In genomic region chr12:76326437-76327220, GRCm38 (mm10) we compare ENCODE assay signal across 14 mouse cellular contexts. TPM values are rescaled to one million over a fixed set of nuclear protein-coding genes. Genes with fewer than 3 reads are reported as not detected.
DNase-seq lines count a peak whose midpoint lies in the region; ATAC-seq and TF ChIP-seq lines count a peak whose summit lies in the region.
"Had no signal": no experiment of that assay in that cellular context is flagged by ENCODE, and none has a peak within 500 bp of the region (broad histone marks: within the 10 kb centered on the region; RNA-seq: fewer than 3 reads in every experiment).

No protein-coding gene starts in this region.

- peaks cover 2% of the 10 kb centered on the region; the same call in 1 of the 2 replicates for H3K4me1 ChIP-seq in cortical plate, adult 2 months (ENCODE audit: control insufficient read depth, insufficient read depth, low read length)

- DNase-seq in layer of hippocampus, adult 8-10 months (ENCODE audit: low spot score in 2 of 2) = peak; percentile 37 to 40
- DNase-seq in layer of hippocampus, adult 9-11 months = no peak
- DNase-seq in left cerebral cortex, adult 9 months (ENCODE audit: low spot score in 2 of 2) = peak; percentile 52 to 74
- peak; percentile 41 for DNase-seq in lung, postnatal 25 days (ENCODE audit: low spot score)
- no peak for DNase-seq in thymus, postnatal 0 days (ENCODE audit: low spot score)
- no peak for DNase-seq in urinary bladder, adult 18-20 months (ENCODE audit: low spot score in 2 of 2)
- DNase-seq: adrenal gland, postnatal 14 days; cerebellum, adult 9-11 months; heart, postnatal 14 days had no signal

- no peak for TF ChIP-seq CTCF in cortical plate, adult 2 months (IDR thresholded peaks at IDR 0.05; ENCODE audit: extremely low read depth, insufficient read depth, low read length)

- H3K27ac ChIP-seq in cortical plate, adult 2 months (ENCODE audit: insufficient read depth, low read length) = peak overlapping the region; percentile 52; the same call in 1 of the 2 replicates
- H3K27ac ChIP-seq: kidney, postnatal 0 days had no signal

- peak; percentile 41 for TF ChIP-seq POLR2A in cortical plate, adult 2 months (IDR thresholded peaks at IDR 0.05; ENCODE audit: extremely low read depth, insufficient read depth, low read length)

- peak overlapping the region; percentile 57 for H3K4me3 ChIP-seq in cortical plate, adult 2 months (ENCODE audit: insufficient read depth, low read length)
- H3K4me3 ChIP-seq: erythroblast, embryonic 14.5 days had no signal

- no peak for ATAC-seq in inflammation-experienced regulatory T-cells, adult 6 months
- ATAC-seq: hindbrain, embryonic 16.5 days had no signal

RNA-seq across cellular contexts. Expression of gene Akap5, which starts 1.9 kb away (rescaled TPM):
- 10 to 100 TPM; 51.1 to 58.4 (median 57.0) TPM for total RNA-seq in layer of hippocampus, adult 8-10 months (2022)
- polyA plus RNA-seq in cortical plate, adult 2 months (2012; rRNA removed) = 51.2 and 51.4 TPM in 2 replicates
- 0.21 and 0.38 TPM in 2 replicates for polyA plus RNA-seq in thymus, postnatal 0 days (2015; fragmentation: Nextera tagmentation; extraction: Ambion mirVana)
- 1 to 10 TPM; 1.6 to 4.6 (median 3.1) TPM for polyA plus RNA-seq in inflammation-experienced regulatory T-cells, adult 6 months (2017; shearing (Covaris generic))

RNA-seq across cellular contexts. Expression of gene Zbtb25, which starts 42.8 kb away (rescaled TPM):
- 10 to 100 TPM; 19.4 to 22.5 (median 19.9) TPM for total RNA-seq in layer of hippocampus, adult 8-10 months (2022)
- 17.9 and 20.3 TPM in 2 replicates for polyA plus RNA-seq in cortical plate, adult 2 months (2012; rRNA removed)
- polyA plus RNA-seq in thymus, postnatal 0 days (2015; fragmentation: Nextera tagmentation; extraction: Ambion mirVana) = 27.0 and 28.8 TPM in 2 replicates
- 10 to 100 TPM in 2 of 3 experiments, 1 to 10 TPM in 1; 7.2 to 17.0 (median 16.5) TPM for polyA plus RNA-seq in inflammation-experienced regulatory T-cells, adult 6 months (2017; shearing (Covaris generic))

RNA-seq across cellular contexts. Expression of gene Zbtb1, which starts 43.4 kb away (rescaled TPM):
- total RNA-seq in layer of hippocampus, adult 8-10 months (2022) = 1 to 10 TPM; 7.2 to 8.1 (median 7.5) TPM
- 3.5 and 3.7 TPM in 2 replicates for polyA plus RNA-seq in cortical plate, adult 2 months (2012; rRNA removed)
- polyA plus RNA-seq in thymus, postnatal 0 days (2015; fragmentation: Nextera tagmentation; extraction: Ambion mirVana) = 13.9 and 15.5 TPM in 2 replicates
- polyA plus RNA-seq in inflammation-experienced regulatory T-cells, adult 6 months (2017; shearing (Covaris generic)) = 10 to 100 TPM; 20.2 to 26.2 (median 25.2) TPM

Comparison
In these comparisons a context has a peak if more than half of its experiments do, and no peak if none do; other contexts are left out.
1. DNase-seq: peak in layer of hippocampus, adult 8-10 months (2 of 2), left cerebral cortex, adult 9 months (2 of 2) and lung, postnatal 25 days (single experiment); none in layer of hippocampus, adult 9-11 months (single experiment), thymus, postnatal 0 days (single experiment) and urinary bladder, adult 18-20 months (0 of 2).